Mouse (Mus musculus) liver, postnatal 0 days (tissue): ENCODE measurements around the gene Sstr2. TPM values are rescaled to one million over a fixed set of nuclear protein-coding genes. Genes with fewer than 3 reads are reported as not detected.

Experiments used
- ATAC-seq: fragments of 200-750 bp; cut with Nextera tagmentation; 2 replicates; pipeline ENCODE4 v1.8.0; 2017; ENCODE audit warnings: mild to moderate bottlenecking, moderate library complexity
- DNase-seq: peaks from one replicate; pipeline ENCODE4 v3.0.0-alpha.2; 2016
- H3K27ac ChIP-seq: fragments of 300-500 bp; sonication (generic); 2 replicates; pipeline ENCODE4 v1.5.1; 2014; ENCODE audit warnings: antibody characterized with exemption, moderate library complexity, mild to moderate bottlenecking, low read depth
- H3K27me3 ChIP-seq: fragments of 300-500 bp; sonication (generic); 2 replicates; pipeline ENCODE4 v1.6.1; 2014; ENCODE audit warnings: low read length, control low read depth, mixed read lengths; ENCODE audit not compliant: insufficient read depth
- H3K36me3 ChIP-seq: fragments of 300-500 bp; sonication (generic); replicated peaks from 2 replicates; pipeline ENCODE4 v1.6.1; 2014; ENCODE audit warnings: mild to moderate bottlenecking, control low read depth, low read length, moderate library complexity, mixed read lengths; ENCODE audit not compliant: insufficient read depth
- H3K4me1 ChIP-seq: fragments of 300-500 bp; sonication (generic); 2 replicates; pipeline ENCODE4 v1.6.1; 2014; ENCODE audit warnings: antibody characterized with exemption, mild to moderate bottlenecking, control low read depth; ENCODE audit not compliant: insufficient read depth
- H3K4me2 ChIP-seq: fragments of 300-500 bp; sonication (generic); 2 replicates; pipeline ENCODE4 v1.6.1; 2014; ENCODE audit warnings: low read depth, mild to moderate bottlenecking, low read length, moderate library complexity, mixed read lengths
- H3K4me3 ChIP-seq: fragments of 300-500 bp; sonication (generic); 2 replicates; pipeline ENCODE4 v1.5.1; 2014; ENCODE audit warnings: low read depth, low read length
- H3K9ac ChIP-seq: fragments of 300-500 bp; sonication (generic); replicated peaks from 2 replicates; pipeline ENCODE4 v1.6.1; 2014; ENCODE audit warnings: mild to moderate bottlenecking, moderate library complexity
- H3K9me3 ChIP-seq: fragments of 300-500 bp; sonication (generic); 2 replicates; pipeline ENCODE4 v1.6.1; 2016; ENCODE audit warnings: mild to moderate bottlenecking, control low read depth, low read length, mixed read lengths
- CTCF ChIP-seq: sonication (generic); IDR thresholded peaks from 2 replicates; pipeline ENCODE4 v1.5.1; 2016; ENCODE audit warnings: antibody characterized with exemption, low read depth
- EP300 ChIP-seq: IDR thresholded peaks from 2 replicates; pipeline ENCODE4 v1.6.1; 2016; ENCODE audit warnings: antibody characterized with exemption, low read depth, mild to moderate bottlenecking
- WGBS: fragments of 180-500 bp; shearing (Covaris S2); extraction: QIAGEN DNeasy Blood & Tissue Kit; methylation state at CpG from one replicate; pipeline ENCODE4 v1.1.7; 2014; ENCODE audit not compliant: insufficient replicate concordance; 5-methylcytosine and 5-hydroxymethylcytosine counted together
- polyA plus RNA-seq: library from polyadenylated mRNA; unstranded; fragments of >200 nt; fragmentation: Nextera tagmentation; extraction: Ambion mirVana; gene quantifications from 2 replicates; pipeline ENCODE4 v1.2.1, GENCODE M21; 2015

The Sstr2 gene
- polyA plus RNA-seq, 1 experiment from 2014 or later: 1.6 TPM

DNA sequence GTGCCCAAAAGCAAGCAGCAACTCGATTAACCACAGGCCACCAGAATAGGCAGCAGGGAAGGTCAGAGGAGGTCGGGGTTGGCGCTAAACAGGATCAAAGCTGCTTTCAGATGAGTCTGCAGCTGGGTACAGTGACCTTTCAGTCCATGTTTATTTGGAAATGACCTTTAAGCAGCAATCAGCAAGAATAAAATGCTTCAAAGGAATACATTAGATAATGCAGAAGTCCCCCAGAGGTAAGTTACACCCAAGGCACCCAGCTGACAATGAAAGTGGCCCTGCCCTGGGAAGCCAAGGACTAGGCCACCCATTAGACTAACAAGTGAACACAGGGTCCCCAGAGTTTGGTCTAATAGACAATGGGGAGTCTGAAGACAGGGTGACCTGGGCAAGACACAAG lies 30.2 kb upstream of the Sstr2 start:
- H3K9me3 ChIP-seq: no peaks in the 10 kb centered on the region
- no peak overlapping the region for H3K4me2 ChIP-seq
- TF ChIP-seq EP300: no peak
- no peak for TF ChIP-seq CTCF
- 48% methylated on average over 3 of the region's 3 CpGs for WGBS
- H3K27me3 ChIP-seq: no peaks in the 10 kb centered on the region
- no peaks in the 10 kb centered on the region for H3K36me3 ChIP-seq
- DNase-seq (no peak), ATAC-seq (no peak)
- no peak overlapping the region for H3K9ac ChIP-seq
- no peak overlapping the region for H3K27ac ChIP-seq
- H3K4me3 ChIP-seq: no peak overlapping the region
- no peaks in the 10 kb centered on the region for H3K4me1 ChIP-seq

DNA sequence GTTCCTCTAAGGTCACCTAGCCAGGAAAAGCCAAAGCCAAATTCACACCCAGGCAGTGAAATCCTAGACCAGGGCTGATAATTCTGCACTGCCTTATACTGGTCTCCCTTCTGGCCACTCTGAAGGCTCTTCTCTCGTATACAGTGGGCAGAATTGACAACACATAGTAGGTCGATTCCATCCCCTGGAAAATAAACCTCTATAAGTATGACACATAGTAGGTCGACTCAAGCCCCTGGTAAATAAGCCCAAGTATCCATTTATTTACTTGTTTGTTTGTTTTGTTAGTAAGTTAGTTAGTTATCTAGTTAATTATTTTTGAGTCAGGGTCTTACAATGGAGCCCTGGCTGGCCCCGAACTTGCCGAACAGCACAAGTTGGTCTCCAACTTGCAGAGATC lies 24.0 kb upstream of the Sstr2 start:
- no peak for ATAC-seq
- 79% methylated on average over 5 of the region's 5 CpGs for WGBS
- no peaks in the 10 kb centered on the region for H3K9me3 ChIP-seq
- no peaks in the 10 kb centered on the region for H3K27me3 ChIP-seq
- H3K9ac ChIP-seq: no peak overlapping the region
- no peaks in the 10 kb centered on the region; the same call in 1 of the 2 replicates for H3K4me1 ChIP-seq
- no peaks in the 10 kb centered on the region for H3K36me3 ChIP-seq
- no peak overlapping the region for H3K27ac ChIP-seq
- H3K4me2 ChIP-seq: no peak overlapping the region
- no peak overlapping the region for H3K4me3 ChIP-seq
- DNase-seq: no peak
- no peak for TF ChIP-seq EP300
- TF ChIP-seq CTCF: no peak

DNA sequence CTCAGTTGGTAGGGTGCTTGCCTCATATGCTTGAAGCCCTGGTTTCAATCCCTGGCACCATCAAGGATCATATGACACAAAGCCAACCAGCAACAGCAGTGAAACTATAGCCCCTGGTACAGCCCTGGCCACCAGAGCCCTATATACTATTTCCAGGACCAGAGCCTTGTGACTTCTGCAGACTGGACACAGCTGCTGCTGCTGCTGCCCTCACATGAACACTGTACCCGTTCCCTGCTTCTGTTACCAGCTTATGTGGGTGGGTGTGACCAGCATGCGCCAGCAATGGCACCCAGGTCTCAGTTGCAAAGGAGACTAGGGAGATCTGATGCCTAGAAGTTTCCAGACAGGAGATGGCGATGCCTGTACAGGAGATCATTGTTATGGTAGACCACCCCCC lies 21.5 kb upstream of the Sstr2 start:
- WGBS: 87% methylated on average over 3 of the region's 3 CpGs

DNA sequence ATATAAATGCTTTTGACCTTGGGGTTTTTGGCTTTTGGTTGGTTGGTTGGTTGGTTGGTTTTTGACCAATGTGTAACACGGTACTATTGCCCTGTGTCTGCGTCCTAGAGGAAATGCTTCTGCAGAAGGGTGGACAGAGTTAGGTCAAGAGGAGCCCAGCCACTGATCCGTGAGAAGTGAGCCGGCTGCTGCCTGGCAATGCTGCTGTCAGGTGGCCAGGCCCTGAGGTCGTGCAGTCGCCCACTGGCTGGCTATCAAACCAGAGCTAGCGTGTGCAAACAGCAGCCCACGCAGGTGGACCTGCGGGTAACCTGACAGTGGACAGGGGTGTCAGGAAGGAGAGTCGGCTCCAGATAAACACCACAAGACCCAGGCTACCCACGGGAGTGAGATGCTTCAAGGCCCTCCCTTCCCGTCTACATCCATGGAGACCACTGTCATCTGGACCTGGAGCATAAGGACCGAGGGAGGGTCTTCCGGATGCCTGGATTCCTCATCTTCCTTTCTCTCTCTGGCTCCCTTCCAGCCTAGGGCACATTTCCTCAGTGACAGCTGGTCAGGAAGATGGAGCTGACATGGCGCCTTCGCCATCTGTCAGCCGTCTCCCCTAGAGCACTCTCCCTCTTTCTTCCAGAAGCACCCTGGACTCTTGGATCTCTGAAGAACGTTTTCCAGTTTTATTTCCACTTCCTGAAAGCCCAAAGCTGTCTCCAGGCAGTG lies 18.5 kb upstream of the Sstr2 start:
- TF ChIP-seq CTCF: no peak
- TF ChIP-seq EP300: no peak
- ATAC-seq: no peak

More for the DNA sequence above, 21.5 kb upstream of the Sstr2 start:
- DNase-seq (no peak), ATAC-seq (no peak)
- Histone ChIP-seq H3K27me3 (no peaks in the 10 kb centered on the region), H3K9me3 (no peaks in the 10 kb centered on the region), H3K4me1 (no peaks in the 10 kb centered on the region; the same call in 1 of the 2 replicates), H3K4me2 (no peak overlapping the region), H3K36me3 (no peaks in the 10 kb centered on the region), H3K4me3 (no peak overlapping the region), H3K27ac (no peak overlapping the region), H3K9ac (no peak overlapping the region)
- TF ChIP-seq EP300 (no peak), CTCF (no peak)

DNA sequence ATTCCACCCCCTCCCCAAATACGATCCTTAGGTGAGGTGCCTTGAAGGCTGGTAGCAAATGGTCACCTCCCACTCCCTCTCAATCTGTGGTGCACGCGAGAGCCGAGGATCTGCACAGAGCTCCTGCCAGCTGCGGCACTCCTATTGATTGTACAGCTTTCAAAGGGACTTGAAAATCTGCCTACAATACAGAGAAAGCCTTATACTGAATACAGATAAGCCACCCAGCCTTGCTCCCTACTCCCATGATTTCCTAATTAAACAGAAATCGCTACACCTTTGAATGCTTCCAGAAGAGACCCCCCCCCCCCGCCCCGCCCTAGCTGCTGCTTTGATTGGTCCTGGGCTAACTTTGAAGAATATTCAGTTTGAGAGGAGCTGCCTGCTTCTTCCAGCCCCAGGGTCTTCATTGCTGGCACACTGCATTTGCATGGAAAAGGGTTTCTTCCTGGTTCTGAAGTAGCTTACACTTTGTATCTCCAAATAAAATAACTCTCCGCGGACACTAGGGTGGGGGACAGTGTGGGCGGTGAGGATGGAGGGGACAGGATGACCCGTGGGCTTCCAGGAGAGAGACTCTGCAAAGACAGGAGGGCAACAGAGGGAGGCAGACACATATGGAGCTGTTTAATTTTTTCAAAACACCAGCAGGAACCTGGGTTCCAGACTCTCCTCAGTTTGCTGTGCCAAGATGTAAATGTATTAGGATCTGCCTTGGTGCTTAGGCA lies 17.4 kb upstream of the Sstr2 start:
- H3K9me3 ChIP-seq: no peaks in the 10 kb centered on the region; the same call in 1 of the 2 replicates
- DNase-seq (no peak), ATAC-seq (no peak)
- no peak overlapping the region for H3K9ac ChIP-seq
- H3K27me3 ChIP-seq: no peaks in the 10 kb centered on the region
- H3K27ac ChIP-seq: no peak overlapping the region
- H3K36me3 ChIP-seq: no peaks in the 10 kb centered on the region
- H3K4me1 ChIP-seq: no peaks in the 10 kb centered on the region; the same call in 1 of the 2 replicates
- no peak overlapping the region for H3K4me3 ChIP-seq
- WGBS: 66% methylated on average over 12 of the region's 12 CpGs
- TF ChIP-seq CTCF (no peak), EP300 (no peak)
- H3K4me2 ChIP-seq: no peak overlapping the region

More for the DNA sequence above, 18.5 kb upstream of the Sstr2 start:
- Histone ChIP-seq H3K27me3 (no peaks in the 10 kb centered on the region), H3K4me2 (no peak overlapping the region), H3K36me3 (no peaks in the 10 kb centered on the region), H3K9ac (no peak overlapping the region), H3K9me3 (no peaks in the 10 kb centered on the region; the same call in 1 of the 2 replicates), H3K27ac (no peak overlapping the region), H3K4me3 (no peak overlapping the region), H3K4me1 (no peaks in the 10 kb centered on the region; the same call in 1 of the 2 replicates)
- 76% methylated on average over 18 of the region's 18 CpGs for WGBS
- no peak for DNase-seq

DNA sequence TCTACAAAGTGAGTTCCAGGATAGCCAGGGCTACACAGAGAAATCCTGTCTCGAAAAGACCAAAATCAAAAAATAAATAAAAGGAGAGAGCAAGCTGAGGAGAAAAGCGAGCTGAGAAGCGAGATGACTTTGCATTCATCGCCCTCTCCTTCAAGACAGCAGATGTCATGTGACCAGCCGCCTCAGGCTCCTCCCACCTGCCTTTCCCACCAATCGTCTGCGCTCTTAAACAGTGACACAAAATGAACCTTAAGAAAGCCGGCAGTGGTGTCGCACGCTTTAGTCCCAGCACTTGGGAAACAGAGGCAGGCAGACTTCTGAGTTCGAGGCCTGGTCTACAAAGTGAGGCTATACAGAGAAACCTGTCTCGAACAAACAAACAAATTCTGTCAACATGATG lies 11.6 kb upstream of the Sstr2 start:
- H3K4me3 ChIP-seq: no peak overlapping the region
- H3K4me2 ChIP-seq: no peak overlapping the region
- no peaks in the 10 kb centered on the region for H3K36me3 ChIP-seq
- WGBS: 89% methylated on average over 12 of the region's 12 CpGs
- TF ChIP-seq EP300 (no peak), CTCF (no peak)
- no peak overlapping the region for H3K9ac ChIP-seq
- H3K9me3 ChIP-seq: no peaks in the 10 kb centered on the region; the same call in 1 of the 2 replicates
- no peak for ATAC-seq
- H3K27me3 ChIP-seq: no peaks in the 10 kb centered on the region
- DNase-seq: no peak
- peaks cover 16% of the 10 kb centered on the region for H3K4me1 ChIP-seq
- H3K27ac ChIP-seq: no peak overlapping the region
